Mouse (Mus musculus): ENCODE data around the gene Itsn1. TPM values are rescaled to one million over a fixed set of nuclear protein-coding genes. Genes with fewer than 3 reads are reported as not detected.

The Itsn1 gene
- polyA plus RNA-seq, 1 experiment: 25.8 TPM

DNA sequence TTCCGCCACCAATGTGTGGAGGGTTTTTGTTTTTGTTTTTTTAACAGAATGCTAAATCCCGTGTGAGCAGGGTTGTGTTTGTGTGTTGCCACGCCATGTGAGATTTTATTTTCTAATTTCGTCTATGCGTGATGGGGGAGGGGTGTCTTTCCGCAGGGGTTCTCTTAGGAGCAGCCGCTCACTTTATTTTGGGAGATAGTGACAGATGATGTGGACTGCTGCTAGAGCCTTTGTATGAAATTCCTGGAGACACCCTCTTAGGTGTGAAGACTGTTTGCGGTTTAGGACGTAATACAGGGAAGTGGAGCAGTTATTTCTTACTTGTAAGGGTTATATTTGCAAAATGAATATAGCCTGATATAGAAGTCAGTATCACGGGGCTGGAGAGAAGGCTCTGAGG, 176.9 kb downstream of the Itsn1 start:
- DNase-seq (ENCODE audit: low read depth): no peak

- no peak for DNase-seq (ENCODE audit: low read depth)
These were observed 177.6 kb downstream of the Itsn1 start for GRCm38 (mm10) chr16:91906672-91907071.

GRCm38 (mm10) chr16:91907158-91907557, 178.1 kb downstream of the Itsn1 start:
- no peak for DNase-seq (ENCODE audit: low read depth)

DNA sequence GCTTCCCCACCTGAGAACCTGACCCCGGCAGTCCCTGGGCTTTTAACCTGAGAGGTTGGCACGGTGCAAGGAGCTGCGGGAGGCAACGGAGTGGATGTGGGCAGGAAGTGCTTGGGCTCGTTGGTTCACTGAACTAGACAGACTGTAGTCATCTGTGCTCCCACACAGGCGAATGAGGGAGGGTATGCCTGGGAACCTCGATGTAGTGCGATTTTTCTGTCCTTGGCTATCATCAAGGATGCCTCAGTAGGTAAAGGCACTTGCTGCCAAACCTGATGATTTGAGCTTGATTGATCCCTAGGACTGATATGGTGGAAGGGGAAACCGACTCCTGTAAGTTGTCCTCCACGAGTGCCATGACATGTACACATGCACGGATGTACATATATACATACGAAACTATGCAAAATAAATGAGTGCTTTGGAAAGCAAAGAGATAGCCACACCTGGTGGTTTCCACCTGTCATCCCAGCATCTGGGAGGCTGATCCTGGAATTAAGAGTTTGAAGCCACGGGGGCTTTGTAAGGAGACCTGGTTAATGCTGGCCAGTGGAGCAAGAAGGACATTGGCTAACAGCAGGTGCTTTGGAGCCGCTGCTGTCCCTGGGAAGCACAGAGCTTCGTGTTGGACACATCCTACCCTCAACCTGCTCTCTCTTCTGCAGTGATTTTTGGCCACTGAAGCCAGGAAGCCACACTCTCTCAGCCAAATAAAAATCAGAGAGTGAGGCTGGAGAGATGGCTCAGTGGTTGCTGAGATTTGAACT, 180.7 kb downstream of the Itsn1 start:
- no peak for DNase-seq (ENCODE audit: low read depth)

- no peak for DNase-seq (ENCODE audit: low read depth)
These were observed 188.6 kb downstream of the Itsn1 start for GRCm38 (mm10) chr16:91917631-91918096.

DNA sequence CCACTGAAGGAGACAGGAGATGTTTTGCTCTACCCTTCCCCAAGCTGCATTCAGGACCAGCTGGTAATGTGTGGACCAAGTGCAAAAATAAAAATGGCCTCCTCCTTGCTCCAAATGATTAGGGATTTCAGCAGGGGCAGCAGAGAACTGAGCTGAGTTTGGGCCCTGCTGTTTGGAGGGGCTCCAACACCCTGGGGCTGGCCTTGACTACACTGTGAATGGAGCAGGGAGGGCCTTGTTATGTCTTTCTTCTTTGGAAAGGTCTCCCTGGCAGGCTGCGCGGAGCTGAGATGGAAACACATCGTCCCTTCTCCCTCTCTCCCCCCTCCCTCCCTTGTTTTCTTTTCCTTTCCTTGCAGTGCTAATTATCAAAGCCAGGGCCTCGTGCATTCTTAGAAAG, 189.4 kb downstream of the Itsn1 start:
- DNase-seq (ENCODE audit: low read depth): no peak

DNA sequence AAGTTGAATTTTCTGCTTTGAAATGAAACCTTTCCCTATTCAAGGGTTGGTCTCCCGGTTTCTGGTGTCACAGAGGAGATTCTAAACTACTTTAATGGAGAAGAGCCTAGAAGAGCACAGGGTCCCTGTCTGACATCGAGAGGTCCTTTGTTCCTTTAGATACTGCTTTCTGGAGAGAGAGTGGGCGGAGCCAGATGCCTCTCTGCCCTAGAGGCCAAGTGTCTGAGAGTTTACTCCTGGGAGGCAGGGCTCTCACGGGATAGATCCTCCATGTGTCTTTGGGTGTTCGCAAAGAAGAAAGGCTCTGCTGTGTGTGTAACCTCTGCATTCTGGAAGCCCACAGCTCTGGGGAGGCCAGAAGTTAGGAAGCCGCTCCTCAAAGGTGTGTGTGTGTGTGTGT, 190.0 kb downstream of the Itsn1 start:
- DNase-seq (ENCODE audit: low read depth): no peak

- no peak for DNase-seq (ENCODE audit: low read depth)
These were observed 192.3 kb downstream of the Itsn1 start for GRCm38 (mm10) chr16:91921340-91921739.

DNA sequence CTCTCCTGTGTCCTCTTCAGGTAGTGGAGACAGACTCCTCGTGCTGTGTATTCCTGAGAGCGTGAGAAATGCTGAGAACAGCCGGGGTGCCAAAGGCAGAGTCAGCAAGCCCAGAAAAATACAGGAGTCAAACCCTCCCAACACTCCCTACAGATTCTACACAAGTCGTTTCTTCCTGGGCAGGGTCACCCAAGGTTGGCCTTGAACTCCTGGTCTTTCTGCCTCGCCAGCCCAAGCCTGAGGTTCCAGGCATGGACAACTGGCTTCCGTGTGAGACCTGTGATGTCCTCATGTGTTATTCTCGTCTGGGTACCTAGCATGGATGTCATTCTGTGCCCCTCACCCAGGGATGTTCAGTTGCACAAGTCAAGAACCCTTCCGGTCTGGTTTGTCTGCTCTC, 193.9 kb downstream of the Itsn1 start:
- no peak for DNase-seq (ENCODE audit: low read depth)

- no peak for DNase-seq (ENCODE audit: low read depth)
These were observed 195.3 kb downstream of the Itsn1 start for GRCm38 (mm10) chr16:91924426-91924825.

DNA sequence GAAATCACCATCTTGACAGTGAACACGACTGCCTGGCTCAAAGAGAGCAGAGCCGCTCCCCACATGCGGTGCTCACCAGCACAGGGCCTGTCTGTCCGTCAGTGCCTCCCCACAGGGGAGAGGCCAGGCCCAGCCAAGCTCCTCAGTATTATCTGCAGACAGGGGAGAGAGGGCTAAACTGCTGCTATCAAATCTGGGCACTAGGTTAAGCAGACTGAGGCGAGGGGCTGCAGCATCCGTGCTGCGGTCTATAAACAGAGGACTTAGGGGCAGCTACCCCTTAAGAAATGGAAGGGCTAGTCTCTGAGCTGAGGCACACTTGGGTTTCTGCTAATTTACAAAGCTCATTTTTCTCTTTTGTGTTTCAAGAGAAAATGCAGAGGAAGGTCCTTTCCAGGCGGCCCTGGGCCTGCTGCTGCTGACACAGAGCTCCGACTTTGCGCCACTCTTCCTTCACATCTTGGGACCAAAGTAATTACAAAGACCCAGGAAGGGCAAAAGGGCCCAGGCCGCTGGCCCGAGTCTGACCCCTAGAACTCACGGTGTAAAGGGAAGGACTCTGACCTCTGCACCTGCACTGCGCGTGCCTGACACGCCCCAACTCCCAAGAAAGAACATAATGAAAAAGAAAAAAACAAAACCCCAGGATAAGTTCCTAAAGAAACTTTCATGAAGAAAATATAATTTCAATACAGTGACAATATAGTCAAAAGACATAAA, 199.0 kb downstream of the Itsn1 start:
- DNase-seq (ENCODE audit: low read depth): no peak

- DNase-seq (ENCODE audit: low read depth): peak; percentile 70
These were observed 202.3 kb downstream of the Itsn1 start for GRCm38 (mm10) chr16:91931078-91932013.

- DNase-seq (ENCODE audit: low read depth): no peak
These were observed 203.1 kb downstream of the Itsn1 start for GRCm38 (mm10) chr16:91932082-91932690.

DNA sequence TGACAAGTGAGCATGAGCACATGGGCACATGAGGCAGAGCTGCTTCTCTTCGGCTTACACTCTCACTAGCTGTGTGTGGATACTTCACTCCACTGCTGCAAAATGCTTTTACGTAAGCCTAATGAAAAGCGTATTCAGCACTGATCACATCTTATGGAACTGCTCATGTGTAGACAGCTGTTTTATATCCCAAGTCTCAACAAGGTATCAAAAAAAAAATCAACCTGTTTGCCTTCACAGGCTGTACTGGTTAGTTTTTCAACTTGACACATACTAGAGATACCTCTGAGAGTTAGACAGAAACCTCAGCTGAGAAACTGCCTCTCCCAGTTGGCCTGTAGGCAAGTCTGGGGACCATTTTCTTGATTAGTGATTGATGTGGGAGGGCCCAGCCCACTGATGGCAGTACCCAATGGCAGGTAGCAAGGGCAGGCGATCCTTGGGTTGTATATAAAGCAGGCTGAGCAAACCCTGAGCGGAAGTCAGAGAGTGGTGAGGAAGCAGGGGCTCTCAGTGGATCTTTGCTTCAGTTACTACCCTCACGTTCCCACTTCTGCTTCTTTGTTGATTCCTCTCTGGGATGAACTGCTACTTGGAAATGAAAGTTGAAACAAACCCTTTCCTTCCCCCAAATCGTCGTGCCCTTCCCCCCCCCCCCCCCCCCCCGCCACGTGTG, 203.9 kb downstream of the Itsn1 start:
- no peak for DNase-seq (ENCODE audit: low read depth)

- no peak for DNase-seq (ENCODE audit: low read depth)
These were observed 206.0 kb downstream of the Itsn1 start for GRCm38 (mm10) chr16:91935108-91935507.

GRCm38 (mm10) chr16:91935726-91936125, 206.6 kb downstream of the Itsn1 start:
- DNase-seq (ENCODE audit: low read depth): no peak

DNA sequence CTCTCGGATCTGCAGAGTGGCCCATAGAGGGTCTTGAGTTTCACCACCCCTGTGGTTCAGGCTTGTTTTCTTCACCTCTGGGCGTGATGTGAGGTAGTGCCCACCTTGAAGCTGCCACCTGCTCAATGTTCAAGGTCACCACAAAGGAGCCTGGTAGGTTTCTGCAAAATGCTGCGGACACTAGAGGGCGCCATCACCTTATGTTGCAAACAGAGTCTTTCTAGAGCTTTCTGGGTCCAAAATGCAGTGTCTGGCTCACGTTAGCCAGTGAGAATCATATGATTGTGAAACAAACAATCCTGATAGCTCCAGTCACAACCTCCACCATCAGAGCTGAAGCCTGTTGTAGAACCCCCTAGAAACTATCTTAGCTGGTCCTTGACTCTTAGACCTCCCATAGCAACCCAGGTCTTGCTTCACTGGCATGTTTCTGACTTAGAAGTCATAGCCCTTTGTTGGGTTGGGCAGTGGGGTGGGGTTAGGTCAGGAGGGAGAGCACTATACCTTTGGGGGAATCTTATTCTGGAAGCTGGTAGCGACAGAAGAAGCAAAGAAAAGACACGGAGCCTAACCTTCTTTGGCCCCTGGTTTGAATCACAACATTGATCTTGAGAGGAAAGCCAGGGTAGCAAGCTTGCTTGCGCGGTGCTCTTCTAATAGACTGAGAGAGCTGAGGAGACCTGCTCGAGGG, 207.4 kb downstream of the Itsn1 start:
- DNase-seq (ENCODE audit: low read depth): no peak

- DNase-seq (ENCODE audit: low read depth): no peak
These were observed 208.2 kb downstream of the Itsn1 start for GRCm38 (mm10) chr16:91937281-91937680.

- no peak for DNase-seq (ENCODE audit: low read depth)
These were observed 209.1 kb downstream of the Itsn1 start for GRCm38 (mm10) chr16:91938141-91938540.

GRCm38 (mm10) chr16:91940726-91941125, 211.6 kb downstream of the Itsn1 start:
- no peak for DNase-seq (ENCODE audit: low read depth)
